Mouse (Mus musculus): ENCODE measurements around the gene Dctn3. TPM values are rescaled to one million over a fixed set of nuclear protein-coding genes. Genes with fewer than 3 reads are reported as not detected.

Gene Dctn3
- polyA plus RNA-seq, 1 experiment, result 81.6 TPM

GRCm38 (mm10) chr4:41714276-41714675, 8.7 kb downstream of the Dctn3 start:
- TF ChIP-seq POLR2A (IDR thresholded peaks at IDR 0.05; ENCODE audit: low read depth, low read length) (no peak), CTCF (IDR thresholded peaks at IDR 0.05; ENCODE audit: borderline replicate concordance, insufficient read depth, low read length) (peak; percentile 83)
- no peaks in the 10 kb centered on the region for H3K4me1 ChIP-seq (ENCODE audit: control insufficient read depth, insufficient read depth, low read length)
- no peak overlapping the region for H3K4me3 ChIP-seq (ENCODE audit: insufficient read depth, low read length)
- no peak overlapping the region for H3K27ac ChIP-seq (ENCODE audit: insufficient read depth, low read length)

- no peaks in the 10 kb centered on the region for H3K4me1 ChIP-seq (ENCODE audit: control insufficient read depth, insufficient read depth, low read length)
- peak; percentile 91 for TF ChIP-seq POLR2A (IDR thresholded peaks at IDR 0.05; ENCODE audit: low read depth, low read length)
- TF ChIP-seq CTCF (IDR thresholded peaks at IDR 0.05; ENCODE audit: borderline replicate concordance, insufficient read depth, low read length), result no peak
- H3K4me3 ChIP-seq (ENCODE audit: insufficient read depth, low read length), result peak within 1 kb of the TSS; percentile 83
- H3K27ac ChIP-seq (ENCODE audit: insufficient read depth, low read length), result no peak within 1 kb of the TSS
Measured at GRCm38 (mm10) chr4:41713197-41714067, 9.5 kb downstream of the Dctn3 start, which contains the start of gene Rpp25l. Gene Rpp25l, minus strand, starts transcription at chr4:41713534.

GRCm38 (mm10) chr4:41712421-41713196, 10.4 kb downstream of the Dctn3 start:
- H3K27ac ChIP-seq (ENCODE audit: insufficient read depth, low read length), result no peak overlapping the region
- no peaks in the 10 kb centered on the region for H3K4me1 ChIP-seq (ENCODE audit: control insufficient read depth, insufficient read depth, low read length)
- TF ChIP-seq CTCF (IDR thresholded peaks at IDR 0.05; ENCODE audit: borderline replicate concordance, insufficient read depth, low read length) (no peak), POLR2A (IDR thresholded peaks at IDR 0.05; ENCODE audit: low read depth, low read length) (no peak)
- H3K4me3 ChIP-seq (ENCODE audit: insufficient read depth, low read length), result peak overlapping the region; percentile 83

GRCm38 (mm10) chr4:41711705-41712375, 11.1 kb downstream of the Dctn3 start:
- Histone ChIP-seq H3K4me3 (ENCODE audit: insufficient read depth, low read length) (peak overlapping the region; percentile 83), H3K4me1 (ENCODE audit: control insufficient read depth, insufficient read depth, low read length) (no peaks in the 10 kb centered on the region), H3K27ac (ENCODE audit: insufficient read depth, low read length) (no peak overlapping the region)
- TF ChIP-seq POLR2A (IDR thresholded peaks at IDR 0.05; ENCODE audit: low read depth, low read length), result no peak
- no peak for TF ChIP-seq CTCF (IDR thresholded peaks at IDR 0.05; ENCODE audit: borderline replicate concordance, insufficient read depth, low read length)

GRCm38 (mm10) chr4:41710229-41710628, 12.7 kb downstream of the Dctn3 start:
- H3K4me3 ChIP-seq (ENCODE audit: insufficient read depth, low read length), result no peak overlapping the region
- no peak overlapping the region for H3K27ac ChIP-seq (ENCODE audit: insufficient read depth, low read length)
- H3K4me1 ChIP-seq (ENCODE audit: control insufficient read depth, insufficient read depth, low read length), result no peaks in the 10 kb centered on the region
- TF ChIP-seq POLR2A (IDR thresholded peaks at IDR 0.05; ENCODE audit: low read depth, low read length), result no peak
- TF ChIP-seq CTCF (IDR thresholded peaks at IDR 0.05; ENCODE audit: borderline replicate concordance, insufficient read depth, low read length), result no peak

GRCm38 (mm10) chr4:41708192-41708745, 14.7 kb downstream of the Dctn3 start:
- no peak for TF ChIP-seq CTCF (IDR thresholded peaks at IDR 0.05; ENCODE audit: borderline replicate concordance, insufficient read depth, low read length)
- TF ChIP-seq POLR2A (IDR thresholded peaks at IDR 0.05; ENCODE audit: low read depth, low read length), result no peak
- Histone ChIP-seq H3K4me1 (ENCODE audit: control insufficient read depth, insufficient read depth, low read length) (0 out of 2 replicates have a peak, but pooled peaks cover 2% of the 10 kb centered on the region), H3K4me3 (ENCODE audit: insufficient read depth, low read length) (no peak overlapping the region), H3K27ac (ENCODE audit: insufficient read depth, low read length) (no peak overlapping the region)

- no peak for TF ChIP-seq POLR2A (IDR thresholded peaks at IDR 0.05; ENCODE audit: low read depth, low read length)
- peak; percentile 80 for TF ChIP-seq CTCF (IDR thresholded peaks at IDR 0.05; ENCODE audit: borderline replicate concordance, insufficient read depth, low read length)
- Histone ChIP-seq H3K4me3 (ENCODE audit: insufficient read depth, low read length) (no peak overlapping the region), H3K4me1 (ENCODE audit: control insufficient read depth, insufficient read depth, low read length) (0 out of 2 replicates have a peak, but pooled peaks cover 2% of the 10 kb centered on the region), H3K27ac (ENCODE audit: insufficient read depth, low read length) (no peak overlapping the region)
Measured at GRCm38 (mm10) chr4:41707011-41707535, 15.9 kb downstream of the Dctn3 start.

GRCm38 (mm10) chr4:41705922-41706754, 16.8 kb downstream of the Dctn3 start:
- TF ChIP-seq POLR2A (IDR thresholded peaks at IDR 0.05; ENCODE audit: low read depth, low read length) (no peak), CTCF (IDR thresholded peaks at IDR 0.05; ENCODE audit: borderline replicate concordance, insufficient read depth, low read length) (no peak)
- no peak overlapping the region for H3K4me3 ChIP-seq (ENCODE audit: insufficient read depth, low read length)
- no peak overlapping the region for H3K27ac ChIP-seq (ENCODE audit: insufficient read depth, low read length)
- H3K4me1 ChIP-seq (ENCODE audit: control insufficient read depth, insufficient read depth, low read length), result 0 out of 2 replicates have a peak, but pooled peaks cover 2% of the 10 kb centered on the region
